ENCODE assay signal across 9 mouse cellular contexts in genomic region chr11:93471573-93472179, GRCm38 (mm10).
DNase-seq lines count a peak whose midpoint lies in the region; ATAC-seq lines count a peak whose summit lies in the region.
"Had no signal": no experiment of that assay in that cellular context is flagged by ENCODE, and none has a peak within 500 bp of the region (broad histone marks: within the 10 kb centered on the region; RNA-seq: fewer than 3 reads in every experiment).

No protein-coding gene starts in this region.

- ATAC-seq in embryonic facial prominence, embryonic 11.5 days (replicated peaks; ENCODE audit: insufficient number of reproducible peaks, low FRiP score, low TSS enrichment, low read depth) = peak; percentile 62; the same call in 1 of the 2 replicates
- ATAC-seq in liver, embryonic 11.5 days (replicated peaks; ENCODE audit: low FRiP score) = no peak

- H3K9ac ChIP-seq in embryonic facial prominence, embryonic 11.5 days (replicated peaks; ENCODE audit: low read length) = no peak overlapping the region
- H3K9ac ChIP-seq in liver, embryonic 11.5 days (ENCODE audit: low read depth, low read length) = no peak overlapping the region
- H3K9ac ChIP-seq: embryonic facial prominence, embryonic 12.5 days had no signal

- H3K9me3 ChIP-seq in embryonic facial prominence, embryonic 11.5 days (replicated peaks; ENCODE audit: control insufficient read depth, low read length) = no peaks in the 10 kb centered on the region
- H3K9me3 ChIP-seq in liver, embryonic 11.5 days (ENCODE audit: control insufficient read depth, low read length) = no peaks in the 10 kb centered on the region
- H3K9me3 ChIP-seq: embryonic facial prominence, embryonic 12.5 days had no signal

- H3K27me3 ChIP-seq in embryonic facial prominence, embryonic 11.5 days (ENCODE audit: control insufficient read depth, insufficient read depth, low read length) = no peaks in the 10 kb centered on the region
- no peaks in the 10 kb centered on the region for H3K27me3 ChIP-seq in liver, embryonic 11.5 days (replicated peaks; ENCODE audit: control insufficient read depth, insufficient read depth, low read length)
- H3K27me3 ChIP-seq: embryonic facial prominence, embryonic 12.5 days had no signal

- DNase-seq in A20 (ENCODE audit: low read depth, low spot score) = peak; percentile 2
- DNase-seq in adrenal gland, postnatal 36 days = peak; percentile 61 to 69
- peak; percentile 85 for DNase-seq in embryonic facial prominence, embryonic 11.5 days (ENCODE audit: low spot score)
- DNase-seq in heart, adult 8-10 months (ENCODE audit: low spot score) = peak; percentile 33
- DNase-seq in kidney, postnatal 14 days = peak; percentile 52
- DNase-seq in liver, embryonic 11.5 days (ENCODE audit: low spot score) = peak; percentile 41
- DNase-seq in ovary, adult 18-20 months (ENCODE audit: low spot score) = peak; percentile 16
- DNase-seq in urinary bladder, postnatal 36 days (ENCODE audit: low spot score in 2 of 2) = peak; percentile 3 to 29

- no peaks in the 10 kb centered on the region for H3K4me1 ChIP-seq in embryonic facial prominence, embryonic 11.5 days (ENCODE audit: control insufficient read depth, insufficient read depth, low read length)
- H3K4me1 ChIP-seq in liver, embryonic 11.5 days (replicated peaks; ENCODE audit: control insufficient read depth, insufficient read depth, low read length) = no peaks in the 10 kb centered on the region
- H3K4me1 ChIP-seq: embryonic facial prominence, embryonic 12.5 days had no signal

- WGBS in embryonic facial prominence, embryonic 11.5 days = 40% methylated on average over 10 of the region's 10 CpGs
- 50% methylated on average over 10 of the region's 10 CpGs for WGBS in liver, embryonic 11.5 days

- H3K36me3 ChIP-seq in embryonic facial prominence, embryonic 11.5 days (replicated peaks; ENCODE audit: control insufficient read depth, insufficient read depth, low read depth, low read length) = no peaks in the 10 kb centered on the region
- no peaks in the 10 kb centered on the region for H3K36me3 ChIP-seq in liver, embryonic 11.5 days (ENCODE audit: control insufficient read depth, insufficient read depth, low read length)
- H3K36me3 ChIP-seq: embryonic facial prominence, embryonic 12.5 days had no signal

- no peak overlapping the region for H3K27ac ChIP-seq in embryonic facial prominence, embryonic 11.5 days (replicated peaks; ENCODE audit: low read depth, low read length)
- H3K27ac ChIP-seq in liver, embryonic 11.5 days (ENCODE audit: low read depth, low read length) = no peak overlapping the region
- H3K27ac ChIP-seq: embryonic facial prominence, embryonic 12.5 days had no signal

- no peak overlapping the region for H3K4me2 ChIP-seq in embryonic facial prominence, embryonic 11.5 days (ENCODE audit: low read depth, low read length)
- H3K4me2 ChIP-seq in liver, embryonic 11.5 days = no peak overlapping the region
- H3K4me2 ChIP-seq: embryonic facial prominence, embryonic 12.5 days had no signal

- no peak overlapping the region for H3K4me3 ChIP-seq in embryonic facial prominence, embryonic 11.5 days (ENCODE audit: low read depth, low read length)
- no peak overlapping the region for H3K4me3 ChIP-seq in liver, embryonic 11.5 days (ENCODE audit: low read depth, low read length)
- H3K4me3 ChIP-seq: embryonic facial prominence, embryonic 12.5 days had no signal

Comparison
In these comparisons a context has a peak if more than half of its experiments do, and no peak if none do; other contexts are left out.
1. DNase-seq: peak in every context shown above with its lines; median percentile 85 in embryonic facial prominence, embryonic 11.5 days; 65 in adrenal gland, postnatal 36 days; 52 in kidney, postnatal 14 days; 41 in liver, embryonic 11.5 days; 33 in heart, adult 8-10 months; 16 in ovary, adult 18-20 months; 16 in urinary bladder, postnatal 36 days; 2 in A20.